Mouse (Mus musculus): ENCODE results near the gene Ugt1a6b.

DNA sequence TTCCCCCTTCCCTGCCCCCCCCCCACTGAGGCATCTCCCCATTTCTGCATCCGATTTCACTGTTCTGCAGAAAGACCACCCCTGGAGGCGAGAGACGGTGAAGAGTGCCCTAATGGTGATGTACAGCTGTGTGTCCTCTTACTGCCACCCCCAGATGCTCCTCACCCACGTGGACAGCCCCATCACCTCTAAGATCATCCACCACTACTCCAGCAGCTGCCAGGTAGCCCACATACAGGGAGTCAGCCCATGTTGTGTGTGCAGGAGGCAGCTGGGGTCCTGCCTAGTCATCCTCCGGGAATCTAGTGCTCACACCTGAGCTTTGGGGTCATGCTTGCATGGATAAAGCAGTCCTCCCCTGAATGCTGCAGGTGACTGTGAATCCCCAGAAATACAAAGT, 140.8 kb downstream of the Ugt1a6b start:
- TF ChIP-seq POLR2A (IDR thresholded peaks at IDR 0.05; ENCODE audit: insufficient read depth, low read depth, low read length) = no peak
- TF ChIP-seq CTCF (IDR thresholded peaks at IDR 0.05; ENCODE audit: insufficient read depth, low read depth, low read length) = no peak

Measured in olfactory bulb, adult 2 months (tissue).